Mouse (Mus musculus): Measurements from ENCODE around the gene Cox6b1. TPM values are rescaled to one million over a fixed set of nuclear protein-coding genes. Genes with fewer than 3 reads are reported as not detected.

Gene Cox6b1
- total and polyA plus RNA-seq, 2 experiments from 2014 or later, result 1,408 to 4,395 TPM

DNA sequence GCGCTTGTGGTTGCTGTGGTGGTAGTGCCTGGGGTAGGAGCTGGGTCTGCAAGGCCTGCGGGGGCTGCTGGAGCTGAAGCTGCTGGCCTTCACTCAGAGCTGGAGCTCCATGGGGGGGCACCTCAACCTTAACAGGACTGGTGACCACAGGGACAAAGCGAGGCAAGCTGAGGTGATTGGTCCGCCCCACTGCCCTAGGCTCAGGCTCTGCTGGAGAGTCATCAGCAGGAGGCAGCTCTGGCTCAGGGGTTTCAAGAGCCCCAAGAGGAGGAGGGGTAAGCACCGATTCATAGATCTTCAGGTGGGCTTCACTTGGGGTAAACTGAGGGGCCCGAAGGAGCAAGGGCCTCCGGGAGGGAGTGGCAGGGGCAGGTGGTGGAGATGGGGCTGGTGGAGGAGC lies 40.8 kb downstream of the Cox6b1 start:
- H3K9ac ChIP-seq (replicated peaks; ENCODE audit: low read depth, low read length), result no peak overlapping the region
- H3K4me1 ChIP-seq (ENCODE audit: control insufficient read depth, insufficient read depth), result peaks cover 14% of the 10 kb centered on the region
- no peak for TF ChIP-seq EP300 (IDR thresholded peaks at IDR 0.05; ENCODE audit: low read depth)
- no peak for TF ChIP-seq CTCF (IDR thresholded peaks at IDR 0.05; ENCODE audit: low read depth)
- H3K9me3 ChIP-seq (replicated peaks; ENCODE audit: control insufficient read depth, low read length), result no peaks in the 10 kb centered on the region
- no peaks in the 10 kb centered on the region for H3K27me3 ChIP-seq (ENCODE audit: control insufficient read depth, insufficient read depth, low read length)
- ATAC-seq (ENCODE audit: insufficient read depth, low read depth) (no peak), DNase-seq (ENCODE audit: low spot score) (no peak)
- H3K27ac ChIP-seq (ENCODE audit: low read depth), result no peak overlapping the region
- no peak overlapping the region for H3K4me3 ChIP-seq (ENCODE audit: low read depth, low read length)
- H3K4me2 ChIP-seq (ENCODE audit: low read depth, low read length), result no peak overlapping the region
- 95% methylated on average over 7 of the region's 7 CpGs for WGBS
- H3K36me3 ChIP-seq (replicated peaks; ENCODE audit: control insufficient read depth, insufficient read depth, low read length), result peaks cover 57% of the 10 kb centered on the region

DNA sequence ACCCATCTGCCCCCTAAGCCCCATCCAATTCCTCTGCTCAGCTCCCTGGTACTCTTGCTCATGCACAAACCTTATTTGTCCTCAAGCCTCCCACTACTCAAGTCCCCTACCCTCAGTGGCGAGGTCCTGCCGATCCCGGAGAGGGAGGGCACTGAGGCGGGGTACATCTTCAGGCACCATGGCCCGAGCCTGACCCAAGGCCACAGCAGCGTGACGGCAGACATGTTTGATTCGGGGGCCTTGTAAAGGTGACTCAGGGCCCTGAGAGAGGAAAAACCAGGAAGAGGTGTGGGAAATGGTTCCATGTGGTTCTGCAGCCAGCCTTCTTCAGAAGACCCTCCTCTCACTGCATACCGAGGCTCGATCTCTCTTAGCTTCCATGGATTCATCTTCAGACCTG lies 41.6 kb downstream of the Cox6b1 start:
- H3K4me1 ChIP-seq (ENCODE audit: control insufficient read depth, insufficient read depth), result peaks cover 11% of the 10 kb centered on the region
- no peak for ATAC-seq (ENCODE audit: insufficient read depth, low read depth)
- no peaks in the 10 kb centered on the region for H3K27me3 ChIP-seq (ENCODE audit: control insufficient read depth, insufficient read depth, low read length)
- no peak overlapping the region for H3K9ac ChIP-seq (replicated peaks; ENCODE audit: low read depth, low read length)
- TF ChIP-seq EP300 (IDR thresholded peaks at IDR 0.05; ENCODE audit: low read depth) (no peak), CTCF (IDR thresholded peaks at IDR 0.05; ENCODE audit: low read depth) (no peak)
- H3K4me2 ChIP-seq (ENCODE audit: low read depth, low read length), result no peak overlapping the region
- no peaks in the 10 kb centered on the region for H3K9me3 ChIP-seq (replicated peaks; ENCODE audit: control insufficient read depth, low read length)
- 92% methylated on average over 10 of the region's 10 CpGs for WGBS
- no peak overlapping the region for H3K27ac ChIP-seq (ENCODE audit: low read depth)
- no peak overlapping the region for H3K4me3 ChIP-seq (ENCODE audit: low read depth, low read length)
- DNase-seq (ENCODE audit: low spot score), result no peak
- H3K36me3 ChIP-seq (replicated peaks; ENCODE audit: control insufficient read depth, insufficient read depth, low read length), result peaks cover 65% of the 10 kb centered on the region

DNA sequence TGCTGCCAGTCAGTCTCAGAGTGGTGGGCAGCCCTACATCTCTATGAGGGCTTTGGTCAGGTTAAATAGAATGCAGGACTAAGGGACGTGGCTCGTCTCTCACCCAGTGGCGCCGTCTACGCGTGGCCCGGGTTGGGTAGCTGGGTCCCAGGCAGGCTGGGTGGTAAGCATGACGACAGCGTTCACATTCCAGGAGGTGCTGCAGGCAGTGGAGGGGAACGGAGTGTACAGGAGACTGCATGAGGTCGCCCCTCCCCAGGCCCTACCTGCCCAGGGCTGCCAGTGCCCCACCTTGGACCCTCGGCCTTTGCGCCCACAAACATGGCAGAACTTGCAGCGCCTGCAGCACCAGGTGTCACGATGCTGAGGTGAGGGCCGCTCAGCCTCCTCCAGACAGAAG lies 44.4 kb downstream of the Cox6b1 start:
- DNase-seq (ENCODE audit: low spot score), result no peak
- Histone ChIP-seq H3K4me3 (ENCODE audit: low read depth, low read length) (no peak overlapping the region), H3K4me1 (ENCODE audit: control insufficient read depth, insufficient read depth) (no peaks in the 10 kb centered on the region), H3K27me3 (ENCODE audit: control insufficient read depth, insufficient read depth, low read length) (no peaks in the 10 kb centered on the region), H3K27ac (ENCODE audit: low read depth) (no peak overlapping the region), H3K4me2 (ENCODE audit: low read depth, low read length) (no peak overlapping the region), H3K9ac (replicated peaks; ENCODE audit: low read depth, low read length) (no peak overlapping the region), H3K9me3 (replicated peaks; ENCODE audit: control insufficient read depth, low read length) (no peaks in the 10 kb centered on the region), H3K36me3 (replicated peaks; ENCODE audit: control insufficient read depth, insufficient read depth, low read length) (peaks cover 93% of the 10 kb centered on the region)
- ATAC-seq (ENCODE audit: insufficient read depth, low read depth), result no peak
- 93% methylated on average over 16 of the region's 16 CpGs for WGBS
- TF ChIP-seq EP300 (IDR thresholded peaks at IDR 0.05; ENCODE audit: low read depth) (no peak), CTCF (IDR thresholded peaks at IDR 0.05; ENCODE audit: low read depth) (no peak)

DNA sequence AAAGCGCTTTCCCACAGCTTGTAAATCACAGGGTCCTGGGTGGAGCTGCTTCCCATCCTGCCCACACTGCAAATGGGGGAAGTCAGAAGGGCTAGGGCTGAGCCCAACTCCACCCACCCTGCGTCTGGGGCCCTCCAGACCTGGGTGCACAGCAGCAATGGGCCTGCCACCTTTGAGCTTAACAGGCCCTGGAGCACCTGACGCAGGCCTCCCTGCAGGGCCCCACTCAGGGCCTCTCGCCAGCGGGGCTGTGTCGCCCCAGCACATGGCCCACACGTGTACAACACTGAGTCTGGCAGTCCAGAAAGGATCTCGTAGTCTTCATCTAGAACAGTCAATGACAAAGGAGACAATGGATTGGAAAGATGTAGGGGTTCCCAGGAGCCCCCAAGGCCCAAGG lies 46.0 kb downstream of the Cox6b1 start:
- Histone ChIP-seq H3K9ac (replicated peaks; ENCODE audit: low read depth, low read length) (no peak overlapping the region), H3K4me2 (ENCODE audit: low read depth, low read length) (no peak overlapping the region), H3K27me3 (ENCODE audit: control insufficient read depth, insufficient read depth, low read length) (no peaks in the 10 kb centered on the region), H3K9me3 (replicated peaks; ENCODE audit: control insufficient read depth, low read length) (no peaks in the 10 kb centered on the region), H3K4me3 (ENCODE audit: low read depth, low read length) (no peak overlapping the region), H3K36me3 (replicated peaks; ENCODE audit: control insufficient read depth, insufficient read depth, low read length) (peaks cover 98% of the 10 kb centered on the region), H3K4me1 (ENCODE audit: control insufficient read depth, insufficient read depth) (no peaks in the 10 kb centered on the region), H3K27ac (ENCODE audit: low read depth) (no peak overlapping the region)
- WGBS, result 91% methylated on average over 8 of the region's 8 CpGs
- ATAC-seq (ENCODE audit: insufficient read depth, low read depth), result no peak
- TF ChIP-seq EP300 (IDR thresholded peaks at IDR 0.05; ENCODE audit: low read depth), result no peak
- no peak for TF ChIP-seq CTCF (IDR thresholded peaks at IDR 0.05; ENCODE audit: low read depth)
- no peak for DNase-seq (ENCODE audit: low spot score)

DNA sequence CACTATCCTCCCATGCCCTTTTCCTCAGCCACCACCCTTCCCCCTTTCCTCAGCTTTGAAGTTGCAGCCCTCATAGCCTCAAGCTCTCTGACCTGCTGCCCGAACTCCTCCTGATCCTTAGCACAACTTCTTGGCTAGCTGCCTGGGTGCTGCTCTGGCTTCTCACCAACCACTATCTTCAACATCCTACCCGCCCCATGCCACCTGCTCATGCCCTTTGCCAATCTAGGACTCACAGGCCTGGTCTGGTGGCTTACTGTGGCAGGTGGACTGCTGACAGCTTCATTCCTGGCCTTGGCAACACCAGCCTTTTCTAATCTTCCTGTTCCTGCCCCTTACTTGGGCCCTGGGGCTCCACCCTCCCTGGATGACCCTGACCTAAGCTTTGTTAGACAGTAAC lies 53.0 kb downstream of the Cox6b1 start:
- Histone ChIP-seq H3K27ac (ENCODE audit: low read depth) (peak overlapping the region; percentile 17), H3K36me3 (replicated peaks; ENCODE audit: control insufficient read depth, insufficient read depth, low read length) (peaks cover 96% of the 10 kb centered on the region), H3K4me2 (ENCODE audit: low read depth, low read length) (no peak overlapping the region), H3K9me3 (replicated peaks; ENCODE audit: control insufficient read depth, low read length) (no peaks in the 10 kb centered on the region), H3K4me1 (ENCODE audit: control insufficient read depth, insufficient read depth) (no peaks in the 10 kb centered on the region), H3K9ac (replicated peaks; ENCODE audit: low read depth, low read length) (no peak overlapping the region), H3K4me3 (ENCODE audit: low read depth, low read length) (no peak overlapping the region), H3K27me3 (ENCODE audit: control insufficient read depth, insufficient read depth, low read length) (no peaks in the 10 kb centered on the region)
- ATAC-seq (ENCODE audit: insufficient read depth, low read depth) (peak; percentile 73), DNase-seq (ENCODE audit: low spot score) (peak; percentile 66)
- 28% methylated on average over 2 of the region's 2 CpGs for WGBS
- TF ChIP-seq EP300 (IDR thresholded peaks at IDR 0.05; ENCODE audit: low read depth), result 0 out of 2 replicates have a peak, but pooled peaks have one; percentile 30
- TF ChIP-seq CTCF (IDR thresholded peaks at IDR 0.05; ENCODE audit: low read depth), result no peak

DNA sequence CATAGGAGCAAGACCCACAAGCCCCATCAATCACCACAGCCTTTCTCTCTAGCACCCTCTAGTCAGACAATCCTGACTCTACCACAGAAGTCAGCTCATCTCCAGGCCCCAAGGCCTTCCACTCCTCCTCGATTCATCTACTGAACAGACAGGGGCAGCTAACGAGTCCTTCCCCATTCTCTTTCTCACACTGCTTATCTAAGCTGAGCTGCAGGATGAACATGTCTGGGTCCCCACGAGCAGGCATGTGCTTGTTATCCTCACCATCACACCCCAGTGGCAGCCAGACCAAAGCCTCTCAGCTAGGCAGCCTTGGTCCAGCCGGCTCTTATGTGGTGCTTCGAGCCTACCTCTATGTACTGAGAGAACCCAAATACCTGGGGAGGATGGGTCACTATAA lies 53.6 kb downstream of the Cox6b1 start:
- Histone ChIP-seq H3K9ac (replicated peaks; ENCODE audit: low read depth, low read length) (no peak overlapping the region), H3K4me2 (ENCODE audit: low read depth, low read length) (no peak overlapping the region), H3K4me3 (ENCODE audit: low read depth, low read length) (no peak overlapping the region), H3K36me3 (replicated peaks; ENCODE audit: control insufficient read depth, insufficient read depth, low read length) (peaks cover 94% of the 10 kb centered on the region), H3K27me3 (ENCODE audit: control insufficient read depth, insufficient read depth, low read length) (no peaks in the 10 kb centered on the region), H3K4me1 (ENCODE audit: control insufficient read depth, insufficient read depth) (no peaks in the 10 kb centered on the region), H3K9me3 (replicated peaks; ENCODE audit: control insufficient read depth, low read length) (no peaks in the 10 kb centered on the region), H3K27ac (ENCODE audit: low read depth) (peak overlapping the region; percentile 16; the same call in 1 of the 2 replicates)
- no peak for DNase-seq (ENCODE audit: low spot score)
- no peak for ATAC-seq (ENCODE audit: insufficient read depth, low read depth)
- 71% methylated on average over 5 of the region's 5 CpGs for WGBS
- TF ChIP-seq CTCF (IDR thresholded peaks at IDR 0.05; ENCODE audit: low read depth) (no peak), EP300 (IDR thresholded peaks at IDR 0.05; ENCODE audit: low read depth) (no peak)

Data from heart, postnatal 0 days (tissue).